Mouse (Mus musculus): ENCODE data around the gene Wdr66. TPM values are rescaled to one million over a fixed set of nuclear protein-coding genes. Genes with fewer than 3 reads are reported as not detected.

Gene Wdr66
- total RNA-seq (2023) = 3.1 TPM

DNA sequence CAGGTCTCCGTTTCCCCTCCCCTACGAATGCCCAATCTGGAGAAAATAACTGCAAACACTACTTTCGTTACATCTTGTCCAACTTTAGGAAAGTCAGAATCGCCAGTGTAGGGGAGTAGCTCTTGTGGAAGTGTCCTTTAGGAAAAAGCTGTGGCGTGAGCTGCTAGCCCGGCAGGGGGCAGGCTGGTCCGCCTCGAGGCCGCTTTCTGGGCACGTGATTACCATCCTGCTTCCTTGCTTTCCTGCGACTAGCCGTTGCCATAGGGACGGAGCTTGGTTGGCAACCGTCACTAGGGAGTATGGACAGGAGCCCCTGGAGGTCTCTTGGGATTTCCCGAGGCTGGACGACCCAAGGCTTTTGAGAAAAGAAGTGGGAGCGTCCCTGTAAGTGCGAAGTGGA, at the start of gene Wdr66:
Wdr66 (plus strand) TSS at position 269 of the 400 bp plus-strand sequence.

DNA sequence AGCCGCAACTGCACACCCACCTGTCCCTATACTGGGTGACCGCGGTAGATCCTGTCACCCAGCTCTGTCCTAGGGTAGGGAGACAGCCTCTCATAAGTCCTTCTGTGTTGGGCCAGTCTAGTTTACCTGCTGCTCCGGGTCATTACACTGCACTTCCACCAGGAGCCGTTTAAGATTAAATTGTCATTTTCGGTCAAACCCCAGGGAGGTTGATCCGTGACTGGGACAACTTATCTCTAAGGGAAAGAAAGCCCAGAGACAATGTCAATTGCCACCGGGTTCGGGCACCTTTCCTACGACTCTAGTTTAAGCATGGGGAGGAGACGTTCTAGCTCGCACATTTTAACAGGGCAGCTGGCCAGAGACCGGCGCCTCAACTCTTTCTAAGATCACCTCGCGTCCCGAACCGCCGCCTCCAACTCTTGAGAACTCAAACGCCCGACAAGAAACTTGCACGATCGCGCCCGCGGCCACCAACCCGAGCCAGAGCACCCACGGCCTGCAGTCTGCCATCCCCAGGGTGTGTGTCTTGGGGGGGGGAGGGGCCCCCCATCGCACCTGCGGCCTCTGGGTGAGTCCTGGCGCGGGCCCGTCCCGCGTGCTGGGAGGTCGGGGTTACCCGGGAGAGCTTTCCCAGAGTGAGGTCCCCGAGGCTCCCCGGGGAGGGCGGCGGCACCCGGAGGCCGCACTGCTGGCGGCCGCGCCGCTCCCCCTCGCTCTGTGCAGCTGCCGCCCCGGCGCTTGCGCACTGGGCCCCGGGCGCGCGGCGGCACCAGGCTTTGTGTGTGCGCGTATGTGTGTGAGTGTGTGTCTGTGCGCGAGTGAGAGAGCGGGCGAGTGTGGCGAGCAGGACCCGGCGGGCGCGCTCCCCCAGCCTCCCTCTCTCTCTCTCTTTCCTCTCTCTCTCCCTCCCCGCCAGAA, 92.1 kb downstream of the Wdr66 start, which contains the start of gene Bcl7a:
Bcl7a (plus strand) TSS at position 128 of the 921 bp plus-strand sequence.

Other genes starting within 250 kb of the Wdr66 start
- gene Orai1, start 237.0 kb upstream of the Wdr66 start, total RNA-seq (2023) = 57.3 TPM
- 0.52 TPM for gene Morn3, start 205.1 kb upstream of the Wdr66 start, total RNA-seq (2023)
- 9.0 TPM for gene Tmem120b, start 183.7 kb upstream of the Wdr66 start, total RNA-seq (2023)
- 66.3 TPM for gene Rhof, start 119.4 kb upstream of the Wdr66 start, total RNA-seq (2023)
- gene Setd1b, start 109.9 kb upstream of the Wdr66 start, total RNA-seq (2023) = 86.2 TPM
- 25.1 TPM for gene Psmd9, start 82.7 kb upstream of the Wdr66 start, total RNA-seq (2023)
- not detected for gene Hpd, start 69.4 kb upstream of the Wdr66 start, total RNA-seq (2023)
- gene Bcl7a, start 91.7 kb downstream of the Wdr66 start, total RNA-seq (2023) = 21.9 TPM
- gene Mlxip, start 142.7 kb downstream of the Wdr66 start, total RNA-seq (2023) = 78.8 TPM
- not detected for gene Lrrc43, start 237.2 kb downstream of the Wdr66 start, total RNA-seq (2023)
- not detected for gene Il31, start 237.4 kb downstream of the Wdr66 start, total RNA-seq (2023)